Mouse (Mus musculus): ENCODE measurements around the gene Tmprss11f. TPM values are rescaled to one million over a fixed set of nuclear protein-coding genes. Genes with fewer than 3 reads are reported as not detected.

The Tmprss11f gene
- 0.01 TPM in 1 of 2 replicates, not detected in the other for polyA plus RNA-seq (2012; rRNA removed)

GRCm38 (mm10) chr5:86632324-86632723 lies at the start of gene Tmprss11f:
Tmprss11f (minus strand) TSS chr5:86632424.

GRCm38 (mm10) chr5:86676262-86676661 lies 44.0 kb upstream of the Tmprss11f start, which contains the start of gene Tmprss11b:
Tmprss11b (minus strand) TSS chr5:86676362.

GRCm38 (mm10) chr5:86518500-86518899 lies 113.7 kb downstream of the Tmprss11f start, which contains the start of gene Tmprss11g:
Tmprss11g (minus strand) TSS chr5:86518600.

Other genes with a start within 250 kb of the Tmprss11f start
- 0.02 TPM in 1 of 2 replicates, not detected in the other for gene Tmprss11a, start 163.4 kb downstream of the Tmprss11f start, polyA plus RNA-seq (2012; rRNA removed)
- gene Tmprss11g, start 113.8 kb downstream of the Tmprss11f start, polyA plus RNA-seq (2012; rRNA removed) = not detected in 2 replicates
- gene Tmprss11b, start 43.9 kb upstream of the Tmprss11f start, polyA plus RNA-seq (2012; rRNA removed) = not detected in 2 replicates
- not detected in 2 replicates for gene Tmprss11e, start 113.4 kb upstream of the Tmprss11f start, polyA plus RNA-seq (2012; rRNA removed)
- 87.9 and 96.5 TPM in 2 replicates for gene Ythdc1, start 171.8 kb upstream of the Tmprss11f start, polyA plus RNA-seq (2012; rRNA removed)